Mouse (Mus musculus): ENCODE measurements around the gene Slc19a2. TPM values are rescaled to one million over a fixed set of nuclear protein-coding genes. Genes with fewer than 3 reads are reported as not detected.

Slc19a2 gene
- polyA plus RNA-seq, 1 experiment, result 14.7 TPM

DNA sequence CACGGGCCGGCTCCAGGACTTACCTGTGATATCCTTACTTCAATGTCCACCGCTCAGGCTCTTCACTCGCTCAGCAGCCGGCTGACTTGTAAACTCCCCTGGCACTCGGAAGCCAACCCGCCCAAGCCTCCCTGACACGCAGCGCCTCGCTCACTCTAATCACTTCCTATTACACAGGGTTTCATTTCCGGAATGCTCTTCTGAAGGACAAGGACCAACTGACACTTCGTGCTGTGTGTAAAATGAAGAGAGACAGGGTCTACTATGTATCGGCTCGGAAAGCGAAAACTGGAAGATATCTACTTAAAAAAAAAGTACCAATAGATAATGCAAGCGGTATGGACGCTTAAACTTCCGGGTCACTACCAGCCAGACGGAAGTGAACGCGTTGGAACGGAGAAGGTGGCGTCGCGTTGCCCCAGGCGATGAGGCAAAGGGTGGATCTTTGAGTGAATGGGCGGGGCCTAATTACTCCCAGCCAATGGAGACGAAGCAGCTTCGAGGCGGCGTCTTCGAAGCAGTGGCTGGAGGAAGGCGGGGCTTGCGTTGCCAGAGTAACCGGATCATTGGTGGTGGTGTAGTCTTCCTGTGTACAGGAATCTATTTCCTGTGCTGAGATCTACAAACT is 58.4 kb downstream of the Slc19a2 start, which contains the start of gene Blzf1:
Blzf1 (minus strand) TSS at position 366 of the 628 bp plus-strand sequence.
- TF ChIP-seq POLR2A (IDR thresholded peaks at IDR 0.05; ENCODE audit: extremely low read depth, insufficient read depth, low read length) (peak; percentile 38; the same call in 1 of the 2 replicates), CTCF (IDR thresholded peaks at IDR 0.05; ENCODE audit: extremely low read depth, insufficient read depth, low read length) (no peak)
- peaks cover 2% of the 10 kb centered on the region; the same call in 1 of the 2 replicates for H3K4me1 ChIP-seq (ENCODE audit: control insufficient read depth, insufficient read depth, low read length)
- peak within 1 kb of the TSS; percentile 74 for H3K4me3 ChIP-seq (ENCODE audit: insufficient read depth, low read length)
- H3K27ac ChIP-seq (ENCODE audit: insufficient read depth, low read length), result no peak within 1 kb of the TSS

DNA sequence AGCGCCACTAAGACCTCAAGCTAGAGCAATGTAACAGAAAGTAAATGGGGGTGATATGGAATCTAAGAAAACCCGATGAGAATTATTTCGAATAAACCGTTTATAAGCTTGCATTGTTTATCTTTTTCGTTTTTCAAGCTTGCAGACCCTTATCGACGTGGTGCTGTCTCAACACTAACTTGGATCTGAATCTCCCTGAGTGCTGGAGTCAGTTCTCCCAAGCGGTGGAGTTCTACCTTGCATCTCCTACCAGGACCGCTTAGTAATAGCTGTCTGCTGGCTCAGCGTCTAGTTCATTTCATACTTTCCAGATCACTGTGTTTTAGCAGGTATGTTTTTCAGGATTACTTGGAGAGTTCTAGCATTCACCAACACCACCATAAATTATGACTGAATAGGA is 59.1 kb downstream of the Slc19a2 start:
- peak overlapping the region; percentile 74 for H3K4me3 ChIP-seq (ENCODE audit: insufficient read depth, low read length)
- H3K4me1 ChIP-seq (ENCODE audit: control insufficient read depth, insufficient read depth, low read length), result peaks cover 2% of the 10 kb centered on the region; the same call in 1 of the 2 replicates
- no peak for TF ChIP-seq POLR2A (IDR thresholded peaks at IDR 0.05; ENCODE audit: extremely low read depth, insufficient read depth, low read length)
- no peak for TF ChIP-seq CTCF (IDR thresholded peaks at IDR 0.05; ENCODE audit: extremely low read depth, insufficient read depth, low read length)
- no peak overlapping the region for H3K27ac ChIP-seq (ENCODE audit: insufficient read depth, low read length)

DNA sequence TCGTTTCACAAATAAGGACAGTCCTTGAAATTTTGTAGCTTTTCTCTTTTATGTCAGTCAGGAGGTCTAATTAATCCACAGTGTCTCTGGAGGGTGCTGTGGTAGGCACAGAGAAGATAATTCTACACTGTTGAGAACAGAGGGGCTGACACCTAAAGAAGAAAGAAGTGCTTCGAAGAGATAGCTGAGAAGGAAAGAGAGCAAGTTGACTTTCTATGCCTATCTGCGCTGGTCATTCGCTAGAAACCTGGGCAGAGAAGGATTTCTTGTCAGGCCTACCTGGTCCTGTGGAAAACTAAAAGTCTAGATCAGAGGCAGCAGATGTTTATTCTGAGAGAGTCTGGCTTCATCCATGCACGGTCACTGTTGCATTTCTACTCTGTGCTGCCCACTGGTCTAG is 65.2 kb downstream of the Slc19a2 start:
- H3K27ac ChIP-seq (ENCODE audit: insufficient read depth, low read length), result no peak overlapping the region
- no peak overlapping the region for H3K4me3 ChIP-seq (ENCODE audit: insufficient read depth, low read length)
- H3K4me1 ChIP-seq (ENCODE audit: control insufficient read depth, insufficient read depth, low read length), result no peaks in the 10 kb centered on the region
- no peak for TF ChIP-seq POLR2A (IDR thresholded peaks at IDR 0.05; ENCODE audit: extremely low read depth, insufficient read depth, low read length)
- TF ChIP-seq CTCF (IDR thresholded peaks at IDR 0.05; ENCODE audit: extremely low read depth, insufficient read depth, low read length), result no peak

Other genes starting within 250 kb of the Slc19a2 start
- 0.06 TPM in 1 of 2 replicates, not detected in the other for gene Sele, start 200.8 kb upstream of the Slc19a2 start, polyA plus RNA-seq (2012; rRNA removed)
- 0.15 and 0.32 TPM in 2 replicates for gene Sell, start 187.1 kb upstream of the Slc19a2 start, polyA plus RNA-seq (2012; rRNA removed)
- 0.02 TPM in 1 of 2 replicates, not detected in the other for gene Selp, start 133.8 kb upstream of the Slc19a2 start, polyA plus RNA-seq (2012; rRNA removed)
- gene F5, start 97.2 kb upstream of the Slc19a2 start, polyA plus RNA-seq (2012; rRNA removed), result 0.28 and 0.35 TPM in 2 replicates
- gene Ccdc181, start 26.5 kb downstream of the Slc19a2 start, polyA plus RNA-seq (2012; rRNA removed), result 19.1 and 21.1 TPM in 2 replicates
- 21.6 and 22.0 TPM in 2 replicates for gene Nme7, start 55.1 kb downstream of the Slc19a2 start, polyA plus RNA-seq (2012; rRNA removed)
- gene Blzf1, start 58.4 kb downstream of the Slc19a2 start, polyA plus RNA-seq (2012; rRNA removed), result 18.4 and 19.5 TPM in 2 replicates
- 1,191 and 1,273 TPM in 2 replicates for gene Atp1b1, start 209.3 kb downstream of the Slc19a2 start, polyA plus RNA-seq (2012; rRNA removed)